Comparison of ENCODE assay signal across 14 mouse cellular contexts in the genomic region with DNA sequence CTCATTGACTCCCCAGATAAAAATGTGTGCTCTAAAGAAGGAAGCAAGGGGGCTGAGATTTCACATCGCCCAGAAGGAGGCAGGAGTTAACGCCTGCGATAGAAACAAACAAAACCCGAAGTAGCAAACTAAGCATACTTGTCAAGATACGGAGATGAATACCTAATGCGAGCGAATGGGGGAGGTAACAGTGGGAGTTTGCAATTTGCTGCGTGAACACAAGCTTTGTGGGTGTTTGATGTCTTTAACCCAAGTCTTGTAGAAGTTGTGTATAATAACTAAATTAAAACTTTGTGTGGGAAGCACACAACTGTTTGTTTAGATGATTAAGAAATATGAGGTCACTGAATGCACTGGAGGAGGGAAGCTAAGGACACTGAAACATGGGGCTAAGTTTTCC.
DNase-seq lines count a peak whose midpoint lies in the region.
"Had no signal": no experiment of that assay in that cellular context is flagged by ENCODE, and none has a peak within 500 bp of the region (broad histone marks: within the 10 kb centered on the region; RNA-seq: fewer than 3 reads in every experiment).

No protein-coding gene starts in this region.

- intact Hi-C loops in left cerebral cortex, postnatal 25 days (cut with DNase I) = no loop called here

- peak; percentile 21 for DNase-seq in layer of hippocampus, adult 11-12 months (ENCODE audit: low spot score)
- no peak for DNase-seq in layer of hippocampus, adult 9-10 months (ENCODE audit: low spot score)
- DNase-seq in left cerebral cortex, postnatal 25 days (ENCODE audit: low spot score in 2 of 2) = peak; percentile 21 to 65
- no peak for DNase-seq in left cerebral cortex, adult 11 months (ENCODE audit: low spot score)
- peak; percentile 33 to 61 for DNase-seq in right cerebral cortex, postnatal 10 days (ENCODE audit: low spot score in 2 of 2)
- no peak for DNase-seq in right cerebral cortex, postnatal 25 days
- DNase-seq in kidney, postnatal 10 days = no peak
- DNase-seq: adrenal gland, postnatal 14 days; cerebellum, adult 18-20 months; cerebellum, adult 9-11 months; cerebellum, postnatal 36 days; gastrocnemius, postnatal 14 days; heart, adult 2 months; heart, postnatal 14 days had no signal

Comparison
In these comparisons a context has a peak if more than half of its experiments do, and no peak if none do; other contexts are left out.
1. DNase-seq: peak in layer of hippocampus, adult 11-12 months (single experiment), left cerebral cortex, postnatal 25 days (2 of 2) and right cerebral cortex, postnatal 10 days (2 of 2); none in layer of hippocampus, adult 9-10 months (single experiment), left cerebral cortex, adult 11 months (single experiment), right cerebral cortex, postnatal 25 days (single experiment) and kidney, postnatal 10 days (single experiment).